Mouse (Mus musculus): ENCODE measurements around the gene Foxn2.

GRCm38 (mm10) chr17:88413155-88413836 is 27.2 kb upstream of the Foxn2 start:
- TF ChIP-seq CTCF (IDR thresholded peaks at IDR 0.05; ENCODE audit: borderline replicate concordance, extremely low read depth, insufficient read depth, insufficient read length) (no peak), POLR2A (IDR thresholded peaks at IDR 0.05; ENCODE audit: borderline replicate concordance, extremely low read depth, insufficient read depth, insufficient read length, poor library complexity, severe bottlenecking) (no peak)

All from brain, embryonic 14.5 days (tissue).